Mouse (Mus musculus): Measurements from ENCODE around the gene Nop16.

- TF ChIP-seq CTCF (IDR thresholded peaks at IDR 0.05; ENCODE audit: low read depth, low read length) (no peak), POLR2AphosphoS5 (IDR thresholded peaks at IDR 0.05; ENCODE audit: insufficient replicate concordance, low read depth, low read length) (no peak)
Measured at GRCm38 (mm10) chr13:54602639-54603111, 12.8 kb upstream of the Nop16 start.

Measured in G1E (cell line).